Mouse (Mus musculus): ENCODE results near the gene Aifm1. TPM values are rescaled to one million over a fixed set of nuclear protein-coding genes. Genes with fewer than 3 reads are reported as not detected.

The Aifm1 gene
- polyA plus RNA-seq, 1 experiment from 2014 or later: 45.3 TPM

DNA sequence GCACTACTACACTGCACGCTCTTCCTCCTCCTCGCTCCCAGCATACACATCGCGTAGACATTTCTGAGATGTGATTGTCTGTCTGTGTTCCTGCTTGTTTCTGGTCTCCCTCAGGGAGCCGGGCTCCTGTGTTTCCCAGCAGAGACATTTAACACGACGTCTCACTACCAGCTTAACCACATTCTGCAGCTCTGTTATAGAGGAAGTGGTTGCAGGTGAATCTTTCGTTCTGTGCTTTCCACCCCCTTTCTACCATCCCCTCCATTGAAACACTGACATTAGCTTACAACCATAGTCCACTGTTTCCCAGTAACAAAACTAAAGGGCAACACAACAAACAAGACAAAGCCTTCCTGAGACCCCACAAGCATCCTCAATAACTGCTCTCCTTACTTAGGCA is 19.6 kb downstream of the Aifm1 start:
- H3K9me3 ChIP-seq: no peaks in the 10 kb centered on the region
- H3K4me2 ChIP-seq (replicated peaks): no peak overlapping the region
- peaks cover 30% of the 10 kb centered on the region for H3K36me3 ChIP-seq
- no peak overlapping the region for H3K9ac ChIP-seq (replicated peaks)
- no peak overlapping the region for H3K27ac ChIP-seq
- H3K4me1 ChIP-seq (replicated peaks): no peaks in the 10 kb centered on the region
- no peak overlapping the region for H3K4me3 ChIP-seq (replicated peaks)
- 97% methylated on average over 8 of the region's 8 CpGs for WGBS
- H3K27me3 ChIP-seq: no peaks in the 10 kb centered on the region
- ATAC-seq: no peak

DNA sequence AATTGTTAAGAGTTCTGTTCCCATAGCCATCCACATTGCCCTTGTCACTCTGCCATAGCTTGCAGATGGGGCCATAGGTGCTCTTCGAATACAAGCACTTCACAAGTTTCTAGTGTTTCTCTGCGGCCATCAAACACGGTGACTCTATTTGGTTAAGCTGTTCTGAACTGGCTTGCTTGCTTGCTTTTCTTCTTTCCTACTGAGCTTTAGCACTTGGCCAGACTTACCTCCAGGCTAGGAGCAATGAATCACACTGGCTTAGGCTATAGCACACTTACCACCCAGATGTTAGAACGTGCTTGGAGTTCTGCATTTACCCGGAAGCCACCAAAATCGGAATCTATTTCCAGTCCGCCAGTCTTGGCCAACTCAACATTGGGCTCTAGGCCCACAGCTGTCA is 31.7 kb downstream of the Aifm1 start:
- H3K9me3 ChIP-seq: no peaks in the 10 kb centered on the region
- no peak overlapping the region for H3K27ac ChIP-seq
- no peaks in the 10 kb centered on the region for H3K4me1 ChIP-seq (replicated peaks)
- no peak for ATAC-seq
- peaks cover 50% of the 10 kb centered on the region for H3K36me3 ChIP-seq
- H3K4me2 ChIP-seq (replicated peaks): no peak overlapping the region
- H3K27me3 ChIP-seq: no peaks in the 10 kb centered on the region
- no peak overlapping the region for H3K9ac ChIP-seq (replicated peaks)
- 93% methylated on average over 7 of the region's 7 CpGs for WGBS
- no peak overlapping the region for H3K4me3 ChIP-seq (replicated peaks)

DNA sequence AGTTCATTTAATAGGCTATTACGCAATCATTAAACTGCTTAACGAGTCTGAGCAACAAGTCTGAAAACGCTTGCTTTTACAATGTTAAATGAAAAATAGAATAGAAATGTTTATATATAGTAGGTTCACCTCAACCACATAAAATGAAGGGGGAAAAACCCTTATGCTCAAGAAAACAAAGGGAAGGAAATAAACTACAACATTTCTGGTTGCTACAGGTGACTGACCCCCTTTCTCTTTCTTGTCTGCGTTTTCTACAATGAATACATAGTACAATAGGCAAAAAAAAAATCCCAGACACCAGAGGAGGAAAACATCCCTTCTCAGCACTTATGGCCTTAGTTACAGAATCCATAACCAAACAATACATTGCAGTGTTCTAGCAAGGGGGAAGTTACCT is 32.3 kb downstream of the Aifm1 start:
- 91% methylated on average over 4 of the region's 4 CpGs for WGBS
- H3K9me3 ChIP-seq: no peaks in the 10 kb centered on the region
- H3K36me3 ChIP-seq: peaks cover 50% of the 10 kb centered on the region
- no peaks in the 10 kb centered on the region for H3K27me3 ChIP-seq
- no peaks in the 10 kb centered on the region for H3K4me1 ChIP-seq (replicated peaks)
- H3K27ac ChIP-seq: no peak overlapping the region
- H3K4me3 ChIP-seq (replicated peaks): no peak overlapping the region
- H3K4me2 ChIP-seq (replicated peaks): no peak overlapping the region
- H3K9ac ChIP-seq (replicated peaks): no peak overlapping the region
- ATAC-seq: no peak

DNA sequence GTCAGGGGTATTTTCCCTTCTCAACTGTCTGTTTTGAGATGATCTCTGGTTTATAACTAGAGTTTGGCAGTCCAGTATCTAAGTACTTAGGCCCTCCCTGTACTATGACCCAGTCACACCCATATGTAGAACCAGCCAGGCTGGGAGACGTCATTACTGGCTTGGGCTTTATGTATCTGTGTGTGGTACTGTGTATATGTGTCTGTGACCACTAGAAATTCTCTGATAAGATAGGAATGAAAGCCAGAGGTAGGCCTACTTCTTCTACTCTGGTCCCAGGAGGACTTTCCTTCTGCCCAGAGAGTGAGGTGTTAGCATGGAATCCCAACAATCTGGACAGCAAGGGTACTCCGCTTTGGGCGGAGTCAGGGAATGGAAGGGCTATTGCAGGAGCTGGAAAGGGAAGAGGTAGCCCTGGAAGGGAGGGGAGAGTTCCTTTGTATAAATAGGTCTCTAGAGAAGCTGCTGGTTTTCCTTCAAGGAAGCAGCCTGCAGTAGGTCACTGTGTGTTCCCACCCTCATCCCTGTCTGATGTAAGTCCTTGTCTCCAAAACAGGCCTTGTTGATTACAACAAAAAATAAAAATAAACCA is 45.9 kb downstream of the Aifm1 start:
- Histone ChIP-seq H3K9me3 (no peaks in the 10 kb centered on the region), H3K4me1 (replicated peaks) (no peaks in the 10 kb centered on the region), H3K4me2 (replicated peaks) (no peak overlapping the region), H3K36me3 (peaks cover 2% of the 10 kb centered on the region; the same call in 1 of the 2 replicates), H3K9ac (replicated peaks) (no peak overlapping the region), H3K4me3 (replicated peaks) (no peak overlapping the region), H3K27me3 (no peaks in the 10 kb centered on the region), H3K27ac (no peak overlapping the region)
- 95% methylated on average over 3 of the region's 3 CpGs for WGBS
- ATAC-seq: no peak

DNA sequence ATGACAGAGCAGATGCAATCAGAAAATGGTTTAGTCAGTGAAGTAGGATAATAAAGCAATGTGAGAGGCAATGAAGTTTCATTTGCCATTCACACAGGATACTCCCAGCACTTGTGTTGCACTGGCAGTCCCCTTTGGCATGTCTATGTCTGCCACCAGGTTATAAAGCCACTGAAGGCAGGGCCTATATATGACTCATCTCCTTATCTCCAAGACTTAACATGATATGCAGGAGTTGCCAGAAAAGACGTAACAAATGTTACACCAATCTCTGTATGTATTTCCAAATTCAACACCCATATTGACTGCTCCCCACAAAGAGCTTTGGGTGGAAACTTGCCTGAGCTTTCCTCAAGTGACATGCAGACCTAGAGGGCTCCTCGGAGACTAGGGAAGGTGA is 47.2 kb downstream of the Aifm1 start:
- Histone ChIP-seq H3K27ac (no peak overlapping the region), H3K4me3 (replicated peaks) (no peak overlapping the region), H3K4me2 (replicated peaks) (no peak overlapping the region), H3K36me3 (no peaks in the 10 kb centered on the region), H3K4me1 (replicated peaks) (no peaks in the 10 kb centered on the region), H3K27me3 (no peaks in the 10 kb centered on the region), H3K9me3 (no peaks in the 10 kb centered on the region), H3K9ac (replicated peaks) (no peak overlapping the region)
- WGBS: 87% methylated on average over 2 of the region's 2 CpGs
- ATAC-seq: no peak

DNA sequence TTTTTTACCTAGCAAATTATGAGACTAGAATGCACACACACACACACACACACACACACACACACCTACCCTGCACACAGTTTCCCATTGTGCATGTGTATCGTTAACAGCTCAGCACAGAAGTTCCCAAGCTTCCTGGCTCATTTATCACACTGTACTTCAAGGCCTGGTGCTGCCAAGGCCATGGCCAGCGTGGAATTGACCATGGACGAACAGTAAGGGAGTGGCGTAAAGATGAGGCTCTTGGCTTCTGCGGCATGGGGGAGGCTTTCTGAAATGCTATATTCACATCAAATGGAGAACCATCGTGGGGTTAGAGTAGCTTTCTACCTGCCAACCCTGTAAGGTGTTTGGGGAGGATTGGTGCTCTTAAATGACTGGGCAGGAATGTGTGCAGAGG is 48.9 kb downstream of the Aifm1 start:
- Histone ChIP-seq H3K27ac (no peak overlapping the region), H3K4me1 (replicated peaks) (no peaks in the 10 kb centered on the region), H3K36me3 (no peaks in the 10 kb centered on the region), H3K4me2 (replicated peaks) (no peak overlapping the region), H3K4me3 (replicated peaks) (no peak overlapping the region), H3K27me3 (no peaks in the 10 kb centered on the region), H3K9me3 (no peaks in the 10 kb centered on the region), H3K9ac (replicated peaks) (no peak overlapping the region)
- 91% methylated on average over 6 of the region's 6 CpGs for WGBS
- ATAC-seq: no peak

DNA sequence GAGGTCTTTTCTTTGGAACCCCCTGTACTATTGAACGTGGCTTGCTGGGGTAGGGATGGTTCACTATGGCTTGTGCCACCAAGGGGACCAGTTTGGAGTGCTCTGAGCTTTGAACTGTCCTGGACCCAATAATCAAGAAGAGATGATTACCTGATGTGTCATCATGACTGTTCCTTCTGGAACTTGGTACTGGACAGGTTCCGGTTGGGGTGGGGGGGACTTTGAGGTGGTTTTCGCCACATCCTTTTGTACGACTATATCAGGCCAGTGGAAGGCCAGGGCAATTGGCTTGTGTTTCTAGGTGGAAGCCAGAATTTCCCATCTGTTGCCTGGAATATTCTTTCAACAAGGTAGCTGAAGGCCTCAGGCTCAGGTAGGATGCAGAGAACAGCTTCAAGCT is 49.7 kb downstream of the Aifm1 start:
- H3K9me3 ChIP-seq: no peaks in the 10 kb centered on the region
- no peak overlapping the region; the same call in 1 of the 2 replicates for H3K4me2 ChIP-seq (replicated peaks)
- 86% methylated on average over 4 of the region's 4 CpGs for WGBS
- H3K27ac ChIP-seq: no peak overlapping the region
- H3K4me3 ChIP-seq (replicated peaks): no peak overlapping the region
- no peaks in the 10 kb centered on the region for H3K4me1 ChIP-seq (replicated peaks)
- no peak for ATAC-seq
- H3K27me3 ChIP-seq: no peaks in the 10 kb centered on the region
- no peak overlapping the region for H3K9ac ChIP-seq (replicated peaks)
- no peaks in the 10 kb centered on the region for H3K36me3 ChIP-seq

DNA sequence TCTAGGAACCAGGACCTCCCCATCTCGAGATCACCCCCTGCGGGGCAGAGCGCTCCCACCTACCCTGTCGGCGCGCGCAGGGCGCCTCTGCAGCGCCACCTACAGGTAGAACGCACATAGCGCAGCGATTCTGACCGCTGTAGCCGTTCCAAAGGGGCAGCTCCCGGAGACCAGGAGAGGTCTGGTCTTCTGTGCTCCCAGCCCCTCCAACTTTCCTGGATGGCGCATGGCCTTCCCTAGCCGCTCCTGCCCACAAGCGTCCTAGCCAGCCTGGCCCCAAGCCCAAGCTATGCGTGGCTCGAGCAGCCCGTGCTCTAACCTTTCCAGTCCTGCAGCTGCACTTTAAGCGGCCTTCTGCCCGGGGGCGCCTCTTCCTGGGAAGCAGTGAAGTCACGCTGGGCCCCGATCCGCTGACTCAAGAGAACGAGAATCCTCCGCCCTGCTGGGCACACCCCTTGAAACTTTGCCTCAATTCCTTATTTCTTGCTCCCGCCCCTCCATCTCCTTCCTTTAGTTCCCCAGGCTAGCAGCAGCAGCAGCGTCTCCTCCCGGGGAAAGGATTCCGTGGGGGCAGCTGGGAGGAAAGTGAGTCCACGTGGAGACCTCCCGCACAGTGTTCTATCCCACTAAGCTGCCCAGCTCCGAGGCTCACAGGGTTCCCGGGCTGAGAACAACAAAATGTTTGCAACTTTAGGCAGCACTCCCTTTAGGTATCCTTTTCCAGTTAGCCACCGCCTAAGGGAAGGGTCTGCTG is 50.4 kb downstream of the Aifm1 start, which contains the start of gene Elf4:
Gene Elf4 (minus strand): TSS at position 379 of the 754 bp plus-strand sequence.
- Histone ChIP-seq H3K9me3 (no peaks in the 10 kb centered on the region), H3K4me2 (replicated peaks) (peak within 1 kb of the TSS; percentile 57), H3K27ac (no peak within 1 kb of the TSS), H3K27me3 (no peaks in the 10 kb centered on the region), H3K4me3 (replicated peaks) (peak within 1 kb of the TSS; percentile 31), H3K4me1 (replicated peaks) (no peaks in the 10 kb centered on the region), H3K36me3 (no peaks in the 10 kb centered on the region), H3K9ac (replicated peaks) (peak within 1 kb of the TSS; percentile 49; the same call in 1 of the 2 replicates)
- ATAC-seq: peak; percentile 87
- 26% methylated on average over 38 of the region's 38 CpGs for WGBS

DNA sequence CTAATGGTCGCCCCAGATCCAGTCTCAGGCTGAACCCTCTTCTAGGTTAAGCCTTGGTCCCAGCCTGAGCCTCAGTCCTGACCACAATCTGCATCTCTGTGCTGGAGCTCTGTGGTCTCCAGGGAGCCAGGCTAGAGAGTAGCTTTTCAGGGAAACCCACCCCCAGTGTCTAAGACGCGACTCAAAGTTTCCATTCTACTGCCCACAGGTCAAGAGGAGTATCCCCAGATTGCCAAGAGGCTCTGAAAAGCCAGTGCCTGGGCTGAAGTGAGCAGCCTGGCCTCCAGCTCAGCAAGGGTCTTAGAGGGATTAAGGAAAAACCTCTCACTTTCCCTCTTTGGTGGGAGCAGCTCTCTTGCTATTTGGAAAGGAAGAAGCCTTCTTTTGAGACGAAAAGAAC is 51.1 kb downstream of the Aifm1 start:
- H3K9me3 ChIP-seq: no peaks in the 10 kb centered on the region
- 30% methylated on average over 4 of the region's 4 CpGs for WGBS
- peak; percentile 55; the same call in 1 of the 2 replicates for ATAC-seq
- no peaks in the 10 kb centered on the region for H3K4me1 ChIP-seq (replicated peaks)
- peak overlapping the region; percentile 31 for H3K4me3 ChIP-seq (replicated peaks)
- no peak overlapping the region for H3K9ac ChIP-seq (replicated peaks)
- no peak overlapping the region for H3K27ac ChIP-seq
- no peaks in the 10 kb centered on the region for H3K27me3 ChIP-seq
- H3K4me2 ChIP-seq (replicated peaks): peak overlapping the region; percentile 57
- H3K36me3 ChIP-seq: no peaks in the 10 kb centered on the region

DNA sequence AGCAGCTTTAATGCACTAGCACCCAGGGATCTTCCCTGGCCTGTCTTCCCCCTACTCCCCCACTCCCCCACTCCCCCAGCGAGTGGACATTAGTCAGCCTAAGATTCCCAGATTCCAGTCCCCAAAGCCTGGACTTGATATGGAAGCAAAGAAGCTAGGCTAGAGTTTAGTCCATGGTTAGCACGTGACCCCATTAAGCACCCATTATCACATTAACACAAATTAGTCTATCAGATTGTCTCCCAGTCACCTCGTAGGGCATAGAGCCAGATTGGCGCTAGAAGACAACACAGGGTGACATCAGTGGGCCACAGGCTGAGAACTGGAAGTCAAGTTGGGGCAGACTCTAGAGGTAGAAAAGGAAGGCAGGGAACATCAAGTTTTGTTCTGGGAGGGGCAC is 52.4 kb downstream of the Aifm1 start:
- Histone ChIP-seq H3K4me2 (replicated peaks) (no peak overlapping the region), H3K36me3 (no peaks in the 10 kb centered on the region), H3K9ac (replicated peaks) (no peak overlapping the region), H3K27ac (no peak overlapping the region), H3K4me1 (replicated peaks) (no peaks in the 10 kb centered on the region), H3K4me3 (replicated peaks) (no peak overlapping the region), H3K27me3 (peaks cover 4% of the 10 kb centered on the region; the same call in 1 of the 2 replicates), H3K9me3 (no peaks in the 10 kb centered on the region)
- WGBS: 77% methylated on average over 4 of the region's 4 CpGs
- no peak for ATAC-seq

DNA sequence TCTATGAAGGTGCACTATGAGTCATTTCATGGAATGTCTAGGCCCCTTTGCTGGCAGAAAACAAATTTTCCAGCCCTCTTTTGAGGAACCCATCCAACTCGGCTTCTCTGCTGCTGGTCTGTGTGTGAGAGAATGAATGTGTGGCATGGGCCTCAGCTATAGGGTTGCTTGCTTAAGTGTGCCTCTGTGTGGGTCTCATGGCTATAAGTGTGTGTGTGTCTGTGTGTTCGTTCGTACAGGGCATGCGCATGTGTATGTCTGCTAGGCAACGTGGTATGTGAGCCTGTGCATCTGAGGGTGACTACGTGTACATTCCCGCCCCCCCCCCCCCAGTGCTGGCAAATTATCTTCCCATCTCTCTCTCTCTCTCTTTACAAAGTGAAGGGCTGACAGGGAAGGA is 52.9 kb downstream of the Aifm1 start:
- no peak overlapping the region for H3K27ac ChIP-seq
- 80% methylated on average over 7 of the region's 7 CpGs for WGBS
- H3K4me3 ChIP-seq (replicated peaks): no peak overlapping the region
- H3K36me3 ChIP-seq: no peaks in the 10 kb centered on the region
- no peaks in the 10 kb centered on the region for H3K4me1 ChIP-seq (replicated peaks)
- peaks cover 9% of the 10 kb centered on the region; the same call in 1 of the 2 replicates for H3K27me3 ChIP-seq
- no peaks in the 10 kb centered on the region for H3K9me3 ChIP-seq
- H3K9ac ChIP-seq (replicated peaks): no peak overlapping the region
- ATAC-seq: no peak
- H3K4me2 ChIP-seq (replicated peaks): no peak overlapping the region

DNA sequence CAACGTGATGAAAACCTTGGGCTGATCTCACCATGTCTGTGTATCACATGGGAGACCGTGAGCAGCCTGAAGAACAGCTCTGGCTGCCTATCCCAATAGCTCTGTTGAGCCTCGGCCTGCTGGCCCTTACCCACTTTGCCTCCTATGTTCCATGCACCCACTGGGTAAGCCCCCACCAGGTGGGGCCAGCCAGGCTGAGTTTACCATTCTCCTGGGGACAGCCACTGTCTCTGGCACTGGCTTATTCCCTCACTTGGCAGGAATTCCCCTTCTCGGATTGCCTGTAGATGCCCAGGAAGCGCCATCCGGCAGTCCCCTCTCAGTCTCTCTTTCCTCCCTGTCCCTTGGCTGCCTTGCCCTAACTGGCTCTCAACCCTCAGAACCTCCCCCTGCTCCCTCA is 56.4 kb downstream of the Aifm1 start:
- no peak overlapping the region for H3K4me2 ChIP-seq (replicated peaks)
- no peaks in the 10 kb centered on the region for H3K36me3 ChIP-seq
- no peak overlapping the region for H3K9ac ChIP-seq (replicated peaks)
- 63% methylated on average over 6 of the region's 6 CpGs for WGBS
- H3K27me3 ChIP-seq: peaks cover 33% of the 10 kb centered on the region
- H3K4me3 ChIP-seq (replicated peaks): no peak overlapping the region
- no peak for ATAC-seq
- 0 out of 2 replicates have a peak, but pooled peaks cover 3% of the 10 kb centered on the region for H3K4me1 ChIP-seq (replicated peaks)
- no peak overlapping the region for H3K27ac ChIP-seq
- H3K9me3 ChIP-seq: no peaks in the 10 kb centered on the region
